In genomic region chr3:104773301-104773700, GRCm38 (mm10) we compare ENCODE assay signal across 22 mouse cellular contexts. TPM values are rescaled to one million over a fixed set of nuclear protein-coding genes. Genes with fewer than 3 reads are reported as not detected.
"Had no signal": no experiment of that assay in that cellular context is flagged by ENCODE, and none has a peak within 500 bp of the region (broad histone marks: within the 10 kb centered on the region; RNA-seq: fewer than 3 reads in every experiment).

No protein-coding gene starts in this region.

- H3K36me3 ChIP-seq: liver, embryonic 13.5 days; midbrain, embryonic 15.5 days; neural tube, embryonic 12.5 days; neural tube, embryonic 15.5 days; stomach, embryonic 15.5 days had no signal

- DNase-seq: kidney, adult 18-20 months; kidney, adult 9 months; kidney, postnatal 25 days; layer of hippocampus, postnatal 36 days; liver, embryonic 13.5 days; lung, adult 2 months; lung, postnatal 14 days; lung, postnatal 4 days; right cerebral cortex, postnatal 25 days; spleen, adult 18-20 months; thymus, postnatal 25 days had no signal

- H3K9ac ChIP-seq: liver, embryonic 13.5 days; midbrain, embryonic 15.5 days; neural tube, embryonic 12.5 days; neural tube, embryonic 15.5 days; stomach, embryonic 15.5 days had no signal

- H3K4me3 ChIP-seq: left cerebral cortex, adult 2 months; liver, embryonic 13.5 days; midbrain, embryonic 15.5 days; neural tube, embryonic 12.5 days; neural tube, embryonic 15.5 days; stomach, embryonic 15.5 days had no signal

- H3K4me2 ChIP-seq: liver, embryonic 13.5 days; midbrain, embryonic 11.5 days; midbrain, embryonic 15.5 days; neural tube, embryonic 12.5 days; neural tube, embryonic 15.5 days; stomach, embryonic 15.5 days had no signal

- H3K9me3 ChIP-seq: liver, embryonic 13.5 days; midbrain, embryonic 15.5 days; neural tube, embryonic 12.5 days; neural tube, embryonic 15.5 days; stomach, embryonic 15.5 days had no signal

- H3K27ac ChIP-seq: kidney, postnatal 0 days; left cerebral cortex, adult 2 months; liver, embryonic 13.5 days; midbrain, embryonic 15.5 days; neural tube, embryonic 12.5 days; neural tube, embryonic 15.5 days; stomach, embryonic 15.5 days had no signal

- ATAC-seq: inflammation-experienced regulatory T-cells, adult 6 months; intestine, embryonic 16.5 days; midbrain, embryonic 15.5 days had no signal

RNA-seq across cellular contexts. Expression of gene Fam19a3, which starts 8.3 kb away (rescaled TPM):
- polyA plus RNA-seq: liver, embryonic 13.5 days; liver, embryonic 16.5 days; midbrain, embryonic 11.5 days; neural tube, embryonic 12.5 days; thymus, postnatal 0 days had no signal
